Mouse (Mus musculus): ENCODE data around the gene Tubgcp6. TPM values are rescaled to one million over a fixed set of nuclear protein-coding genes. Genes with fewer than 3 reads are reported as not detected.

Gene Tubgcp6
- total RNA-seq, 1 experiment from 2014 or later = 49.6 TPM

- ATAC-seq (ENCODE audit: extremely low read depth, insufficient number of reproducible peaks, low FRiP score, poor library complexity, severe bottlenecking) = no peak
These were observed 22.1 kb upstream of the Tubgcp6 start for GRCm38 (mm10) chr15:89144965-89145364.

DNA sequence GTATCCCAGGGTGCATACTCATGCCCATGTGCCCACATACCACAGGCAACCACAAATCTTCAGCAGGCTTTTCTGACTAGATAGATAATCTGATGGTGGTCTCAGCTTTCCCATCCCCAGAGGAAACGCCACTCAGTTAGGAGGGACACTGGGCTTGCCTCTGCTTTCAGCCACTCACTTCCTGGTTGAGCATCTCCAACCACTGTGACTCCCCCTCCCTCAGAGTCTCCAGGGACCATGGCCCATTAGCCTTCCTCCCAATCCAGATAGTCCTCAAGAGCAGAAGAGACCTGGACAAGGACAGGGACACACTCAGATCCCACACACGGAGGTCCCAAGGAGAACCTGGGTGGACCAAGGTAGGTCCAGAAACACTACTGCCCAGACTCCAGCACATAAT is 20.2 kb upstream of the Tubgcp6 start:
- no peak for ATAC-seq (ENCODE audit: extremely low read depth, insufficient number of reproducible peaks, low FRiP score, poor library complexity, severe bottlenecking)

DNA sequence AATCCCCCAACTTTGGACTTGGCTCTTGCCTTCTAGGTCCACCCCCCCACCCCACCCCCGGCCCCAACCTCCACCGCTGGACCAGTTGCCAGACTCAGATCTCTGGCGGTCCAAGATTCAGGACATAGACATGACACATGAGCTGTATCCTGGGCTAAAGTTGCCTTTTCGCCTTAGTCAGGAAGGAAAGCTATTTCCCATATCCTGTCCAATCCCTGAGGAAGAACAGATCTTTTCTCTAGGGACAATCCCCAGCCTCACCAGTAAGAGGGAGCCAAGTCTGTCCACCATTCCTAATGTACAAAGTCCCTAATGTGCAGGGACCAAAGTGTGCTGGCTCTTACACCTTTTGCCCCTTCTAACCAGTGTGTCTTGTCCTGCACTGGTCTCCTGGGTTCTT is 19.0 kb upstream of the Tubgcp6 start:
- no peak for ATAC-seq (ENCODE audit: extremely low read depth, insufficient number of reproducible peaks, low FRiP score, poor library complexity, severe bottlenecking)

DNA sequence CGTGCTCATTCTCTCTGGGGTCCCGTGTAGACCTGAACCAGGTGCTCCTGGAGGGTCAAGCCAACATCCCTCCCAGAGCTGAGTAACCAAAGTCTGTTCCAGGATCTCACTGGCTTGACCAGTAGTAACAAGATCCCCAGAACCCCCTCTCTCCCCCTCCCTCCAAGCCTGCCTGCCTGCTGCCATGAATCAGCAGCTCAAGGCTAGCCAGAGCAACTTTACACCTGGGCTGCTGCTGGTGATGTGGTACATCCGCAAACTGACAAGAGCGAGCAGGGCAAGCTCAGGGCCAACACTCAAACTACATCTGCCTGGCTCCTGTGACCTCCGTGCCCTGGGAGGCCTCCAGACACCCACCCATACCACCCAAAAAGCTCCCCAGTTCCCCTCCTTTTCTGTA is 18.5 kb upstream of the Tubgcp6 start:
- ATAC-seq (ENCODE audit: extremely low read depth, insufficient number of reproducible peaks, low FRiP score, poor library complexity, severe bottlenecking) = no peak

GRCm38 (mm10) chr15:89140659-89141252 is 17.8 kb upstream of the Tubgcp6 start, which contains the start of gene Mapk12:
Gene Mapk12, minus strand, starts transcription at chr15:89140703.
- no peak for ATAC-seq (ENCODE audit: extremely low read depth, insufficient number of reproducible peaks, low FRiP score, poor library complexity, severe bottlenecking)

DNA sequence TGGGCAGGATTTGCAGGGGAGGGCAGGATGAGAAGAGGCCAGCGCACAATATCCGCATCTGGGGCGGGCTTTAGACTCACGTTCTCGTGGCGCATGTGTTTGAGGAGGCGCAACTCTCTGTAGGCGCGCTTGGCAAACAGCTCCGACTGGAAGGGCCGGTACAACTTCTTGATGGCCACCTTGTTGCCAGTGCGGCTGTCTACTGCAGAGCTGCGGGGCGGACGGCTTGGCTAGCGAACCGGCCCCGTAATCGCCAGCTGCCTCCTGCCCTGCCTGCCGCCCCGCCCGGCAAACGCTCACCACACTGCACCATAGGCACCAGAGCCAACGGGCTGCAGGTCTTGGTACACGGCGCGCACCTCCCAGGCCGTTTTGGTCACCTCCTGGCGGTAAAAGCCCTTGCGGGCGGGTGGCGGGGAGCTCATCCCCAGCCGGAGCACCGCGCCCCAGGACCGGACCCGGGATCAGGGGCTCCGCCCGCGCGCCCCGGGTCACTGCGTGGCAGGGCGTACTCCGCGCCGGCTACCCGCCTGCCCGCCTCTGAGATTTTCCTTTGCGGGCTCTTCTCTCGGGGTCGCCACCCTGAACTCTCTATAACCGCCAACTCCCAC is 17.2 kb upstream of the Tubgcp6 start:
- ATAC-seq (ENCODE audit: extremely low read depth, insufficient number of reproducible peaks, low FRiP score, poor library complexity, severe bottlenecking) = no peak

DNA sequence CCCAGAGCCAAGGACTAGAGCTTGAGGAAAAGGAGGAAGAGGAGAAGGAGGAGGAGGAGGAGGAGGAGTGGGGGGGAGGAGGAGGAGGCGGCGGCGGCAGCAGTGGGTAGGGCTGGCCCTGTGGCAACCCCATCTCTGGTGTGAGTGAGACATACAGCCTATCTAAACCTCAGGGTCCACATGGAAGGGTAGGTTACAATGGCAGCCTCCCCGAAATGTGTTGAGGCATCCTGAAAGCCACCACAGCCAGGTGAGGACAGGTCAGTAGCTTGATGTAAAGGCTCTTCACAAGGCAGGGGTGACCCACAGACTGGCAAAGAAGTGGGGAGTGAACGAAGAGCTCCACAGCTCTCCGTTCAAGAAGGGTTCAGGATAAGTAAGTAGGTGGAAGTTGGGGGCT is 15.6 kb upstream of the Tubgcp6 start:
- no peak for ATAC-seq (ENCODE audit: extremely low read depth, insufficient number of reproducible peaks, low FRiP score, poor library complexity, severe bottlenecking)

DNA sequence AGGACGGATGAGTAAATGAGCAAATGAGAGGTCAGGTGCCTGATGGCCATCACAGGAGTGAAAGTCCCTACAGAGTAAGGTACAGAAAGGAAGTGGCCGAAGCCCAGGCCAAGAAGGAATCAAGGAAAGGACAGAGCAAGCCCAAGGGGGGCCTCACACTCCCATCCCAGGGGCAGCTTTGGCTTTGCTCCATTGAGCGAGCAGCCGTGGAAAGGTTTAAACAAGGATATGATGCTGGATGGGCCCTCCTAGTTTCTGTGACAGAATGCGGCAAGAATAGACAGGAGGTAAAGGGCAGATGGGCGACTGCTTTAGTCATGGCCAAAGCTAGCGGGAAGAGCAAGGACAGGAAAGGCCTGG is 15.1 kb upstream of the Tubgcp6 start:
- ATAC-seq (ENCODE audit: extremely low read depth, insufficient number of reproducible peaks, low FRiP score, poor library complexity, severe bottlenecking) = no peak

DNA sequence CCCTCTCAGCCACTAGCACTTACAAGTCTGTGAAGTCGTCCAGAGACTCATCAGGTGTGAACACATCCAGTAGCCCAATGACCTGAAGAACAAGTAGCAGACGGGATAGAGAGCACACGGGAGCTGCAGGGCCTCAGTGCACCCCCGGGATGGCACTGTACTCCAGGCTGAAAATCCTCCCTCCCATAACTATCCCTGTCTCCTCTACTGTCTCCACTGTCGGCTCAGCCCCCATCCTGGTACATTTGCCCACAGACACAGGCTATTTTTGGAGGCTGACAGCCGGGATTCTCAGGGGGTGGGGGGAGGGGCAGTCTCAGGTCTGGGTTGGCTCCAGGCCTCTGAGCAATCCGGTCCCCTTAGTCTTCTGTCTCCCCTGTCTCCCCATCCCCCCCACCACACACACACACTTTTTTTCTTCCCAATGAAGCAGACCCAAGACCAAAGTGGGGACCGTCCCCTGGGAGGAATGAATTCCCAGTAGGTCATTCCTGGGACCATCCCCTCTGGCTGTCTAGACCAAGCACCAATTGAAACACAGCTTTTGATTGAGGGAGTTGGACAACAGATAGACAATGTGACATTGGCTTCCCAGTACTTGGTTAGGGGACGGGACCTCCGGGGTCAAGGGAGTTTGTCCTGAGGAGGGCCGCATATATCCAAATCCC is 14.6 kb upstream of the Tubgcp6 start:
- no peak for ATAC-seq (ENCODE audit: extremely low read depth, insufficient number of reproducible peaks, low FRiP score, poor library complexity, severe bottlenecking)

DNA sequence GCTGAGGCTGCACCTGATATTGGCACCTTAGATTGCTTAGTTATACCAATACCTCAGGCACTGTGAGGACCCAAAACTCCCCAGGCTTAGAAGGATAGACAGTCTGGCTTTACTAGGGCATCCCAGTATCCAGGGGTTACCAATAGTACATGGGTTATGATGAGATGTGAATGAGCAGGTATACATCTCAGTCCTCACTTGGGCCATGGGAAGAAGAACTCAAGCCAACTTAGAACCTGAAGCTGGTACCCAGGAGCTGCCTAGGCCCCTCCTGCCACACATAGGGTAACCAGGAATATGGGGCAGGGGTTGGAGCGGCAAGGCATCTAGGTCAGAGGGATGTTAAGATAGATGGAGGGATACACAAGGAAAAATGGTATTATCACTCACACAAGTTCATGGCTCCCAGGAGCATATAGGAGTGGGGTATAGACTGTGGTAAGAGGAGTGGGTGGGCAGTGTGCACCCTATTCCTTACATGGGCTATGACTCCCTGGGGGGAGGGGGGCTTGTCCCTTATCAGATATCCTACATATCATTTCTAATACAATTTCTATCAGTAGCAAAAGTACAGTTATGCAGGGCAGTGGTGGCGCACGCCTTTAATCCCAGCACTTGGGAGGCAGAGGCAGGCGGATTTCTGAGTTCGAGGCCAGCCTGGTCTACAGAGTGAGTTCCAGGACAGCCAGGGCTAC is 13.7 kb upstream of the Tubgcp6 start:
- ATAC-seq (ENCODE audit: extremely low read depth, insufficient number of reproducible peaks, low FRiP score, poor library complexity, severe bottlenecking) = no peak

GRCm38 (mm10) chr15:89131316-89131715 is 8.4 kb upstream of the Tubgcp6 start:
- peak; percentile 77 for ATAC-seq (ENCODE audit: extremely low read depth, insufficient number of reproducible peaks, low FRiP score, poor library complexity, severe bottlenecking)

- no peak for ATAC-seq (ENCODE audit: extremely low read depth, insufficient number of reproducible peaks, low FRiP score, poor library complexity, severe bottlenecking)
These were observed 7.3 kb upstream of the Tubgcp6 start for GRCm38 (mm10) chr15:89130245-89130644.

DNA sequence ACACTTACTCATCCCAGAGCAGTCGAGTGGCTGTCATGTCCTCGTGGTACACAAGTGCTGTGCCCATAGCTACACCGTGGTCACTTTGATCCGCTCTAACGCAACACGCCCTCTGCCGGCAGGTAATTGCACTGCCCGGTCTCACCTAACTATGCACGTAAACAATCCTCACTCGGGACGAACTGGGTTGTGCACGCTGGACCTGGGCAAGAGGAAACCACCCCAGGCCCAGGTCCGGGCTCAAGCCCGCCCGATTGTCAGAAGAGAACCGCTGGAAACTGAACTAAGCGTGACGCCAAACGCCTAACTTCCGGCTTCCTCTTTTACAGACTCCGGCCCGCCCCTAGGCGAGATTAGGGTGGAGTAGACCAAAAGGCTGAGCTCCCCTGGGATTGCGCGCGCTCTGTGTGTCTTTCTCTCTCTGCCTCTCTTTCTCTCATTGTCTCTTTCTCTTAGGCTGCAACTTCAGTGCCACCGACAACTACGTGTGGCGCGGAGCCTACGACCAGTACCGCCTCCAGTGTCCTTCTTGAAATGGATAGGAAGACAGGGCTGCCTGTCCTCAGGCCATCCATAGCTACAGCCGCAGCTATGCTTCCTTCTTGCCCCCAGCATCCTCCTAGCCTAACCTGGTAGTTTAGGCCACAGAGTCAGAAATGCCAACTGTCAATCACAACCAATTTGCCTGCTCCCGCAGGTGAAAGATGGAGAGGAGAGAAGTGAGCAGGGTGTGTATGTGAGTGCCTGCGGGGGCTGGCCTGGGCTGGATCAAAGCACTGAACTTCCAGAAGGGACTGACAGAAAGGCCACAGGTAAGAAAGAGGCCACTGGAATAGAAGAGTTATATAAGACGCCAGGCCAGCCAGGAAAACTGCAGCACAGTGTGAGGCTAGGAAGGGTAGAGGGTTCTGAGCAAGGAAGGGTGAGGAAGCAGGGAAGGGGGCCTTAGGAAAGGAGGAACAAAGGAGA is 5.8 kb upstream of the Tubgcp6 start, which contains the start of gene Hdac10:
TSS of gene Hdac10 (minus strand) at position 319 of the 969 bp plus-strand sequence.
- peak; percentile 70 for ATAC-seq (ENCODE audit: extremely low read depth, insufficient number of reproducible peaks, low FRiP score, poor library complexity, severe bottlenecking)

- no peak for ATAC-seq (ENCODE audit: extremely low read depth, insufficient number of reproducible peaks, low FRiP score, poor library complexity, severe bottlenecking)
These were observed 4.5 kb upstream of the Tubgcp6 start for GRCm38 (mm10) chr15:89127364-89127940.

DNA sequence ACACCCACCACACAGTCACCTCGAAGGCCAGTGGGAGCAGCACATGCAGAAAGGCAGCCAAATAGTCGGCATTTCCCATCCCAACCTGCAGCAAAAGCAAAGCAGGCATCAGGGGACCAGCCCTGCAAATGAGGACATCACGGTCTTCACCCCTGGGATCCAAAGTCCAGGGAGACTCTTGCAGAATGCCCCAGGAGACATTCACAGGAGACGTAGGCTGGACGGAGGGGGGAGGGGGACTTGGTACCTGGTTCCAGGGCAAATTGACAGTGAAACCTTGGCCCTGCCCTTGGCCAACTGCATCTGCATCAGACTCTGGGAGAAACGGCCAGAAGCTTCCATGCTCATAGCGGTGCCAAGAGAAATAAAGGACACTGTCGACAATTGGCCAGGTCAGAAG is 3.7 kb upstream of the Tubgcp6 start:
- ATAC-seq (ENCODE audit: extremely low read depth, insufficient number of reproducible peaks, low FRiP score, poor library complexity, severe bottlenecking) = no peak

GRCm38 (mm10) chr15:89125351-89125750 is 2.4 kb upstream of the Tubgcp6 start:
- no peak for ATAC-seq (ENCODE audit: extremely low read depth, insufficient number of reproducible peaks, low FRiP score, poor library complexity, severe bottlenecking)

DNA sequence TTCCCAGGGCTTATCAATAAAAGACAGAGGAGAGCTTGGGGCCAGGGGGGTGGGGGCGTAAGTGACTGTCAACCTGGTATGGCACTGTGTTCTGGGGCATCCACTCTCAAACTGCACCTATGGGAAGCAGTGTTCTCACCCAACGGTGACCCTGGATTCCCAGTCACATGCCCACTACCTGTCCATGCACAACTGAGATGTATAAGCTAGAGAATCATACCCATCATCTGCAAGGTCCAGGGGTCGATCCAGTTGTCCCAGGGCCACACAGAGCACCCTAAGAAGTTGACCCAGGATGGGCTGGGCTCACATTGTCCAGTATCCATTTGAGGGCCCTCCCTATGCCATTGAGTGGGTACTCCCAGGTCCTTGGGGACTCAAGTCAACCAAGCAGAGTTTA is 1.4 kb upstream of the Tubgcp6 start:
- ATAC-seq (ENCODE audit: extremely low read depth, insufficient number of reproducible peaks, low FRiP score, poor library complexity, severe bottlenecking) = no peak

DNA sequence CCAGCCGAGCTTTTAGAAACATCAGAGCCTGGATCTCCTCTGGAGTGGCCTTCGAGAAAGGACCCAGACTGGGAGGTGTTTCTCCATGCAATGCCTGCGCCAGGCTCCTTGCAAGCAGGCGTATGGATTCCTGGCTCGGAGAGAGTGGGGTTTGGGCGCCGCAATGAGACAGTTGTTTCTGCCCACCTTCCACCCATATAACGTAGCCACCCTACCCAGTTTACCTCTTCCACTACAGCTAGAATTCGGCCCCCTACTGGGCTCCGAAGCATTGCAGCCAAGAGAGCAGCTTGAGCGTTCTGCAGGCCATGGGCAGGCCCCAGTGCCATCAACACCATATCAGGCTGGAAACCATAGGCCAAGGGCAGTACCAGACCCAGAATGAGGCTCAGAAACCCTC is 683 bp upstream of the Tubgcp6 start:
- no peak for ATAC-seq (ENCODE audit: extremely low read depth, insufficient number of reproducible peaks, low FRiP score, poor library complexity, severe bottlenecking)

Measured in neutrophil, adult 5-6 weeks (primary cell).